Mouse (Mus musculus) liver, postnatal 0 days (tissue): ENCODE results near the gene Mocs1.

Experiments used
- CTCF ChIP-seq: sonication (generic); IDR thresholded peaks from 2 replicates; pipeline ENCODE4 v1.5.1; 2016; ENCODE audit warnings: antibody characterized with exemption, low read depth
- EP300 ChIP-seq: IDR thresholded peaks from 2 replicates; pipeline ENCODE4 v1.6.1; 2016; ENCODE audit warnings: antibody characterized with exemption, low read depth, mild to moderate bottlenecking

GRCm38 (mm10) chr17:49450922-49451321 is 22.8 kb downstream of the Mocs1 start:
- TF ChIP-seq CTCF (no peak), EP300 (no peak)
